Mouse (Mus musculus) hindbrain, embryonic 14.5 days (tissue): ENCODE results near the gene Ptger2. TPM values are rescaled to one million over a fixed set of nuclear protein-coding genes. Genes with fewer than 3 reads are reported as not detected.

ENCODE experiments used
- ATAC-seq: fragments of 200-750 bp; cut with Nextera tagmentation; 2 replicates; pipeline ENCODE4 v1.8.0; 2017; ENCODE audit warnings: moderate number of reproducible peaks, mild to moderate bottlenecking, moderate TSS enrichment, moderate library complexity; ENCODE audit not compliant: low FRiP score
- DNase-seq: peaks from one replicate; pipeline ENCODE4 v3.0.0-alpha.2; 2015; ENCODE audit warnings: low spot score
- H3K27ac ChIP-seq: fragments of 300-500 bp; sonication (generic); 2 replicates; pipeline ENCODE4 v1.5.1; 2014; ENCODE audit warnings: mild to moderate bottlenecking, moderate library complexity
- H3K27me3 ChIP-seq: fragments of 300-500 bp; sonication (generic); 2 replicates; pipeline ENCODE4 v1.6.1; 2014; ENCODE audit warnings: mild to moderate bottlenecking, low read length, mixed read lengths; ENCODE audit not compliant: control insufficient read depth, insufficient read depth
- H3K36me3 ChIP-seq: fragments of 300-500 bp; sonication (generic); replicated peaks from 2 replicates; pipeline ENCODE4 v1.6.1; 2014; ENCODE audit not compliant: control insufficient read depth, insufficient read depth
- H3K4me1 ChIP-seq: fragments of 300-500 bp; sonication (generic); replicated peaks from 2 replicates; pipeline ENCODE4 v1.6.1; 2014; ENCODE audit warnings: antibody characterized with exemption, low read length, mixed read lengths; ENCODE audit not compliant: control insufficient read depth, insufficient read depth
- H3K4me2 ChIP-seq: fragments of 300-500 bp; sonication (generic); replicated peaks from 2 replicates; pipeline ENCODE4 v1.6.1; 2014; ENCODE audit warnings: mild to moderate bottlenecking, moderate library complexity
- H3K4me3 ChIP-seq: fragments of 300-500 bp; sonication (generic); replicated peaks from 2 replicates; pipeline ENCODE4 v1.5.1; 2014; ENCODE audit warnings: mild to moderate bottlenecking, low read length
- H3K9ac ChIP-seq: fragments of 300-500 bp; sonication (generic); 2 replicates; pipeline ENCODE4 v1.6.1; 2014
- H3K9me3 ChIP-seq: fragments of 300-500 bp; sonication (generic); 2 replicates; pipeline ENCODE4 v1.6.1; 2016; ENCODE audit warnings: low read length; ENCODE audit not compliant: control insufficient read depth
- WGBS: fragments of 180-500 bp; shearing (Covaris S2); extraction: QIAGEN DNeasy Blood & Tissue Kit; methylation state at CpG from one replicate; pipeline ENCODE4 v1.1.7; 2014; 5-methylcytosine and 5-hydroxymethylcytosine counted together
- polyA plus RNA-seq: library from polyadenylated mRNA; unstranded; fragments of >200 nt; fragmentation: Nextera tagmentation; extraction: Ambion mirVana; gene quantifications from 2 replicates; pipeline ENCODE4 v1.2.1, GENCODE M21; 2014

The Ptger2 gene
- polyA plus RNA-seq, 1 experiment from 2014 or later: 1.3 TPM

- ATAC-seq: 0 out of 2 replicates have a peak, but pooled peaks have one; percentile 1
- H3K27ac ChIP-seq: no peak overlapping the region
- WGBS: 26% methylated on average over 4 of the region's 4 CpGs
- peak overlapping the region; percentile 69 for H3K4me2 ChIP-seq
- peak overlapping the region; percentile 53 for H3K9ac ChIP-seq
- peaks cover 8% of the 10 kb centered on the region for H3K27me3 ChIP-seq
- H3K9me3 ChIP-seq: no peaks in the 10 kb centered on the region
- DNase-seq: no peak
- no peaks in the 10 kb centered on the region for H3K4me1 ChIP-seq
- peak overlapping the region; percentile 36 for H3K4me3 ChIP-seq
- no peaks in the 10 kb centered on the region for H3K36me3 ChIP-seq
These were observed 1.8 kb downstream of the Ptger2 start for GRCm38 (mm10) chr14:44989751-44990150.

- Histone ChIP-seq H3K36me3 (no peaks in the 10 kb centered on the region), H3K27ac (no peak overlapping the region), H3K9me3 (no peaks in the 10 kb centered on the region), H3K27me3 (peaks cover 8% of the 10 kb centered on the region), H3K4me1 (no peaks in the 10 kb centered on the region), H3K4me3 (no peak overlapping the region), H3K9ac (no peak overlapping the region), H3K4me2 (no peak overlapping the region)
- ATAC-seq (no peak), DNase-seq (no peak)
These were observed 6.3 kb downstream of the Ptger2 start for GRCm38 (mm10) chr14:44994337-44994736.

GRCm38 (mm10) chr14:45000086-45000769, 12.2 kb downstream of the Ptger2 start:
- no peak overlapping the region for H3K4me3 ChIP-seq
- no peak for ATAC-seq
- no peaks in the 10 kb centered on the region for H3K36me3 ChIP-seq
- 75% methylated on average over 3 of the region's 3 CpGs for WGBS
- no peak overlapping the region for H3K9ac ChIP-seq
- no peaks in the 10 kb centered on the region for H3K27me3 ChIP-seq
- no peak overlapping the region for H3K4me2 ChIP-seq
- H3K27ac ChIP-seq: no peak overlapping the region
- no peak for DNase-seq
- no peaks in the 10 kb centered on the region for H3K9me3 ChIP-seq
- H3K4me1 ChIP-seq: no peaks in the 10 kb centered on the region

- H3K36me3 ChIP-seq: no peaks in the 10 kb centered on the region
- H3K9me3 ChIP-seq: no peaks in the 10 kb centered on the region
- no peak overlapping the region for H3K4me3 ChIP-seq
- no peak for ATAC-seq
- H3K9ac ChIP-seq: no peak overlapping the region
- WGBS: 93% methylated on average over 4 of the region's 4 CpGs
- no peak for DNase-seq
- no peak overlapping the region for H3K27ac ChIP-seq
- no peaks in the 10 kb centered on the region for H3K4me1 ChIP-seq
- no peak overlapping the region for H3K4me2 ChIP-seq
- H3K27me3 ChIP-seq: no peaks in the 10 kb centered on the region
These were observed 17.8 kb downstream of the Ptger2 start for GRCm38 (mm10) chr14:45005698-45006283.

GRCm38 (mm10) chr14:45009242-45009641, 21.2 kb downstream of the Ptger2 start:
- ATAC-seq: no peak
- DNase-seq: no peak
- 89% methylated on average over 1 of the region's 1 CpGs for WGBS
- Histone ChIP-seq H3K9ac (no peak overlapping the region), H3K4me3 (no peak overlapping the region), H3K4me1 (no peaks in the 10 kb centered on the region), H3K27ac (no peak overlapping the region), H3K9me3 (no peaks in the 10 kb centered on the region), H3K4me2 (no peak overlapping the region), H3K27me3 (no peaks in the 10 kb centered on the region), H3K36me3 (no peaks in the 10 kb centered on the region)

- no peak overlapping the region for H3K4me3 ChIP-seq
- H3K4me1 ChIP-seq: no peaks in the 10 kb centered on the region
- no peaks in the 10 kb centered on the region for H3K27me3 ChIP-seq
- DNase-seq: no peak
- no peak overlapping the region for H3K4me2 ChIP-seq
- no peak overlapping the region for H3K9ac ChIP-seq
- no peaks in the 10 kb centered on the region for H3K36me3 ChIP-seq
- WGBS: 85% methylated on average over 2 of the region's 2 CpGs
- no peak overlapping the region for H3K27ac ChIP-seq
- no peaks in the 10 kb centered on the region for H3K9me3 ChIP-seq
- no peak for ATAC-seq
These were observed 23.3 kb downstream of the Ptger2 start for GRCm38 (mm10) chr14:45011260-45011659.

- 94% methylated on average over 6 of the region's 6 CpGs for WGBS
- Histone ChIP-seq H3K4me1 (no peaks in the 10 kb centered on the region), H3K27me3 (no peaks in the 10 kb centered on the region), H3K4me3 (no peak overlapping the region), H3K9ac (no peak overlapping the region), H3K36me3 (no peaks in the 10 kb centered on the region), H3K9me3 (no peaks in the 10 kb centered on the region), H3K4me2 (no peak overlapping the region), H3K27ac (no peak overlapping the region)
- DNase-seq (no peak), ATAC-seq (no peak)
These were observed 23.7 kb downstream of the Ptger2 start for GRCm38 (mm10) chr14:45011671-45012070.

GRCm38 (mm10) chr14:45021551-45021950, 33.6 kb downstream of the Ptger2 start:
- H3K4me1 ChIP-seq: no peaks in the 10 kb centered on the region
- H3K27me3 ChIP-seq: no peaks in the 10 kb centered on the region
- ATAC-seq: no peak
- DNase-seq: no peak
- WGBS: 88% methylated on average over 3 of the region's 3 CpGs
- no peaks in the 10 kb centered on the region for H3K9me3 ChIP-seq
- H3K36me3 ChIP-seq: no peaks in the 10 kb centered on the region
- no peak overlapping the region for H3K4me2 ChIP-seq
- H3K27ac ChIP-seq: no peak overlapping the region
- no peak overlapping the region for H3K9ac ChIP-seq
- no peak overlapping the region for H3K4me3 ChIP-seq

- Histone ChIP-seq H3K4me1 (no peaks in the 10 kb centered on the region), H3K4me2 (no peak overlapping the region), H3K27me3 (no peaks in the 10 kb centered on the region), H3K36me3 (no peaks in the 10 kb centered on the region), H3K27ac (no peak overlapping the region), H3K9me3 (no peaks in the 10 kb centered on the region), H3K9ac (no peak overlapping the region), H3K4me3 (no peak overlapping the region)
- ATAC-seq: no peak
- no peak for DNase-seq
- WGBS: 84% methylated on average over 3 of the region's 3 CpGs
These were observed 46.3 kb downstream of the Ptger2 start for GRCm38 (mm10) chr14:45034293-45034692.
